In the genomic region with DNA sequence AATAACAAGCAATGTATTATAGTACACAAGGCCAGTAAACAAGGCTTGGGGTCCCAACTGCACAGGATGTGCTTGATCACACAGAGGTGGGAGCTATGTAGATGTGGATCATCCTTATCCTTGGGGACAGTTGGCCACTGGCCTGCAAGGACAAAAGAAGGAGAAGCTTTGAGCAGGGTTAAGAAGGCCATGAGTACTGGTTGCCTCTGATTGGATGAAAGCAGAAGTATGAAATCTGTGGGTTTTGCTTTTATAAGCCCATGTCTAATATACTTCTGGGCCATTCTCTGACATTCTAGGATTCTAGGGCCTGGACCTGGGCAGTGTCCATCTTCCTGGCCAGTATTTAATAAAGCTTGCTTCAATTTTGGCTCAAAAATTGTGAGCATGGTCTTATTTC, we compare ENCODE assay signal across 29 mouse cellular contexts. TPM values are rescaled to one million over a fixed set of nuclear protein-coding genes. Genes with fewer than 3 reads are reported as not detected.
DNase-seq lines count a peak whose midpoint lies in the region; ATAC-seq and TF ChIP-seq lines count a peak whose summit lies in the region.
"Had no signal": no experiment of that assay in that cellular context is flagged by ENCODE, and none has a peak within 500 bp of the region (broad histone marks: within the 10 kb centered on the region; RNA-seq: fewer than 3 reads in every experiment).

No protein-coding gene starts in this region.

- DNase-seq in limb, embryonic 10.5 days (ENCODE audit: low spot score): no peak
- DNase-seq in c-Kit-positive CD71-positive TER-119-positive erythroid progenitor cells, embryonic 14.5 days (ENCODE audit: low spot score): no peak
- DNase-seq in urinary bladder, postnatal 36 days (ENCODE audit: low spot score in 2 of 2): no peak
- no peak for DNase-seq in frontal cortex, adult 2 months (ENCODE audit: extremely low spot score in 1 of 2, low spot score in 1 of 2)
- DNase-seq: adrenal gland, postnatal 10 days; adrenal gland, postnatal 36 days; cerebellum, adult 18-20 months; cerebellum, adult 9-10 months; cerebellum, postnatal 14 days; gastrocnemius, adult 2 months; gastrocnemius, postnatal 14 days; heart, adult 18-20 months; heart, postnatal 10 days; heart, postnatal 36 days had no signal

- no peak for TF ChIP-seq CTCF in bone marrow, adult 2 months (IDR thresholded peaks at IDR 0.05; ENCODE audit: control insufficient read depth, insufficient read depth, low read length)
- TF ChIP-seq CTCF in small intestine, adult 2 months (IDR thresholded peaks at IDR 0.05; ENCODE audit: extremely low read depth, insufficient read length, insufficient replicate concordance, low read depth, low read length): no peak

- TF ChIP-seq POLR2A in bone marrow, adult 2 months (IDR thresholded peaks at IDR 0.05; ENCODE audit: borderline replicate concordance, control insufficient read depth, low read depth, low read length): no peak
- no peak for TF ChIP-seq POLR2A in small intestine, adult 2 months (IDR thresholded peaks at IDR 0.05; ENCODE audit: low read depth, low read length)

- no peaks in the 10 kb centered on the region for H3K36me3 ChIP-seq in small intestine, adult 2 months (ENCODE audit: control insufficient read depth, insufficient read depth, low read length)
- H3K36me3 ChIP-seq in limb, embryonic 10.5 days: no peaks in the 10 kb centered on the region
- H3K36me3 ChIP-seq: embryonic facial prominence, embryonic 12.5 days; embryonic facial prominence, embryonic 15.5 days; forebrain, embryonic 12.5 days; forebrain, embryonic 15.5 days; heart, embryonic 12.5 days; heart, embryonic 15.5 days; hindbrain, embryonic 10.5 days; hindbrain, embryonic 13.5 days had no signal

- H3K4me1 ChIP-seq in bone marrow, adult 2 months (ENCODE audit: control insufficient read depth, insufficient read depth, low read length): peaks cover 8% of the 10 kb centered on the region
- no peaks in the 10 kb centered on the region for H3K4me1 ChIP-seq in small intestine, adult 2 months (ENCODE audit: control insufficient read depth, insufficient read depth, insufficient read length, low read length)
- no peaks in the 10 kb centered on the region for H3K4me1 ChIP-seq in limb, embryonic 10.5 days
- H3K4me1 ChIP-seq: embryonic facial prominence, embryonic 12.5 days; embryonic facial prominence, embryonic 15.5 days; forebrain, embryonic 12.5 days; forebrain, embryonic 15.5 days; heart, embryonic 12.5 days; heart, embryonic 15.5 days; hindbrain, embryonic 10.5 days; hindbrain, embryonic 13.5 days had no signal

- H3K27me3 ChIP-seq in small intestine, adult 2 months (ENCODE audit: control insufficient read depth, insufficient read depth, low read length): no peaks in the 10 kb centered on the region
- no peaks in the 10 kb centered on the region for H3K27me3 ChIP-seq in limb, embryonic 10.5 days (ENCODE audit: low read depth, poor library complexity, severe bottlenecking)
- H3K27me3 ChIP-seq: embryonic facial prominence, embryonic 12.5 days; embryonic facial prominence, embryonic 15.5 days; forebrain, embryonic 15.5 days; heart, embryonic 12.5 days; heart, embryonic 15.5 days; hindbrain, embryonic 13.5 days; Patski had no signal

- ATAC-seq in common myeloid progenitor, adult 5-6 weeks (replicated peaks; ENCODE audit: low read depth, poor library complexity, severe bottlenecking): peak; percentile 53
- peak; percentile 58 for ATAC-seq in megakaryocyte, adult 5-6 weeks (ENCODE audit: poor library complexity, severe bottlenecking)
- ATAC-seq: CD4-positive, CD25-positive, alpha-beta regulatory T cell, adult 4 months; forebrain, embryonic 15.5 days; hindbrain, embryonic 16.5 days; Patski had no signal

- no peak overlapping the region for H3K4me3 ChIP-seq in bone marrow, adult 2 months (replicated peaks; ENCODE audit: control insufficient read depth, low read depth, low read length)
- no peak overlapping the region for H3K4me3 ChIP-seq in small intestine, adult 2 months (ENCODE audit: low read depth, low read length)
- H3K4me3 ChIP-seq in limb, embryonic 10.5 days: no peak overlapping the region
- H3K4me3 ChIP-seq: embryonic facial prominence, embryonic 12.5 days; embryonic facial prominence, embryonic 15.5 days; forebrain, embryonic 12.5 days; forebrain, embryonic 15.5 days; gastrocnemius, adult 2 months; heart, embryonic 12.5 days; heart, embryonic 15.5 days; hindbrain, embryonic 10.5 days; hindbrain, embryonic 13.5 days had no signal

- no peaks in the 10 kb centered on the region for H3K9me3 ChIP-seq in limb, embryonic 10.5 days (replicated peaks)
- H3K9me3 ChIP-seq: embryonic facial prominence, embryonic 12.5 days; embryonic facial prominence, embryonic 15.5 days; forebrain, embryonic 12.5 days; forebrain, embryonic 15.5 days; heart, embryonic 12.5 days; heart, embryonic 15.5 days; hindbrain, embryonic 10.5 days; hindbrain, embryonic 13.5 days had no signal

- peak overlapping the region; percentile 51; the same call in 1 of the 2 replicates for H3K27ac ChIP-seq in bone marrow, adult 2 months (ENCODE audit: control insufficient read depth, insufficient read depth, low read depth, low read length, poor library complexity)
- H3K27ac ChIP-seq in small intestine, adult 2 months (ENCODE audit: insufficient read depth, low read depth, low read length): 0 out of 2 replicates have a peak overlapping the region, but pooled peaks have one; percentile 25
- H3K27ac ChIP-seq in limb, embryonic 10.5 days: no peak overlapping the region
- H3K27ac ChIP-seq: embryonic facial prominence, embryonic 12.5 days; embryonic facial prominence, embryonic 15.5 days; forebrain, embryonic 12.5 days; forebrain, embryonic 15.5 days; gastrocnemius, adult 2 months; heart, embryonic 15.5 days; hindbrain, embryonic 10.5 days; hindbrain, embryonic 13.5 days had no signal

RNA-seq across cellular contexts. Expression of a gene that starts 28.3 kb away (rescaled TPM):
- 6.5 and 23.0 TPM in 2 replicates for polyA plus RNA-seq in bone marrow, adult 2 months (2011; ENCODE audit: insufficient read depth, insufficient read length, low replicate concordance, missing spikeins)
- 7.7 and 14.3 TPM in 2 replicates for total RNA-seq in common myeloid progenitor, adult 5-6 weeks (2017)
- 60.7 and 77.1 TPM in 2 replicates for total RNA-seq in megakaryocyte, adult 5-6 weeks (2015)
- 74.1 and 81.9 TPM in 2 replicates for total RNA-seq in megakaryocyte, adult 5-6 weeks (2017)
- polyA plus RNA-seq in small intestine, adult 2 months (2012; rRNA removed): 1.1 TPM in 2 replicates
- 6.6 and 7.1 TPM in 2 replicates for polyA plus RNA-seq in limb, embryonic 10.5 days (2016; fragmentation: Nextera tagmentation; extraction: Ambion mirVana)
- polyA plus RNA-seq in frontal cortex, adult 2 months (2012; rRNA removed): 17.3 and 18.6 TPM in 2 replicates

RNA-seq across cellular contexts. Expression of a gene that starts 32.6 kb away (rescaled TPM):
- 0.79 and 3.9 TPM in 2 replicates for polyA plus RNA-seq in bone marrow, adult 2 months (2011; ENCODE audit: insufficient read depth, insufficient read length, low replicate concordance, missing spikeins)
- total RNA-seq in common myeloid progenitor, adult 5-6 weeks (2017): 4.5 and 6.4 TPM in 2 replicates
- 48.0 and 63.8 TPM in 2 replicates for total RNA-seq in megakaryocyte, adult 5-6 weeks (2015)
- 37.7 and 39.9 TPM in 2 replicates for total RNA-seq in megakaryocyte, adult 5-6 weeks (2017)
- polyA plus RNA-seq in small intestine, adult 2 months (2012; rRNA removed): 1.4 and 1.6 TPM in 2 replicates
- 28.8 and 34.5 TPM in 2 replicates for polyA plus RNA-seq in limb, embryonic 10.5 days (2016; fragmentation: Nextera tagmentation; extraction: Ambion mirVana)
- polyA plus RNA-seq in frontal cortex, adult 2 months (2012; rRNA removed): 15.2 and 16.9 TPM in 2 replicates
